Mouse (Mus musculus) neural tube, embryonic 12.5 days (tissue): ENCODE measurements around the gene Tlr9. TPM values are rescaled to one million over a fixed set of nuclear protein-coding genes. Genes with fewer than 3 reads are reported as not detected.
A peak's percentile ranks its signal among the peaks of the same experiment; 100 is the strongest.

Experiments used
- ATAC-seq: fragments of 200-750 bp; cut with Nextera tagmentation; 2 replicates; pipeline ENCODE4 v1.8.0; 2017; ENCODE audit warnings: low read depth, mild to moderate bottlenecking, moderate TSS enrichment, moderate library complexity; ENCODE audit not compliant: low FRiP score
- H3K27ac ChIP-seq: fragments of 300-500 bp; sonication (generic); 2 replicates; pipeline ENCODE4 v1.5.1; 2016
- H3K27me3 ChIP-seq: fragments of 300-500 bp; sonication (generic); replicated peaks from 2 replicates; pipeline ENCODE4 v1.6.1; 2016; ENCODE audit warnings: mild to moderate bottlenecking
- H3K36me3 ChIP-seq: fragments of 300-500 bp; sonication (generic); 2 replicates; pipeline ENCODE4 v1.6.1; 2016; ENCODE audit warnings: mild to moderate bottlenecking
- H3K4me1 ChIP-seq: fragments of 300-500 bp; sonication (generic); 2 replicates; pipeline ENCODE4 v1.6.1; 2016
- H3K4me2 ChIP-seq: fragments of 300-500 bp; sonication (generic); replicated peaks from 2 replicates; pipeline ENCODE4 v1.6.1; 2016; ENCODE audit warnings: mild to moderate bottlenecking
- H3K4me3 ChIP-seq: fragments of 300-500 bp; sonication (generic); 2 replicates; pipeline ENCODE4 v1.5.1; 2016
- H3K9ac ChIP-seq: fragments of 300-500 bp; sonication (generic); 2 replicates; pipeline ENCODE4 v1.6.1; 2016; ENCODE audit warnings: mild to moderate bottlenecking
- H3K9me3 ChIP-seq: fragments of 300-500 bp; sonication (generic); 2 replicates; pipeline ENCODE4 v1.6.1; 2016; ENCODE audit warnings: mild to moderate bottlenecking
- WGBS: fragments of 180-500 bp; shearing (Covaris S2); methylation state at CpG from one replicate; pipeline ENCODE4 v1.1.7; 2016; 5-methylcytosine and 5-hydroxymethylcytosine counted together
- polyA plus RNA-seq: library from polyadenylated mRNA; unstranded; fragments of >200 nt; fragmentation: Nextera tagmentation; extraction: Ambion mirVana; gene quantifications from 2 replicates; pipeline ENCODE4 v1.2.1, GENCODE M21; 2016

Tlr9 gene
- polyA plus RNA-seq, 1 experiment from 2014 or later = not detected

- Histone ChIP-seq H3K4me1 (peaks cover 17% of the 10 kb centered on the region), H3K9ac (no peak overlapping the region), H3K27me3 (no peaks in the 10 kb centered on the region), H3K36me3 (peaks cover 44% of the 10 kb centered on the region), H3K4me2 (no peak overlapping the region), H3K27ac (no peak overlapping the region), H3K4me3 (no peak overlapping the region), H3K9me3 (no peaks in the 10 kb centered on the region)
- 93% methylated on average over 8 of the region's 8 CpGs for WGBS
- ATAC-seq = no peak
Measured at GRCm38 (mm10) chr9:106193930-106194807, 28.2 kb upstream of the Tlr9 start.

DNA sequence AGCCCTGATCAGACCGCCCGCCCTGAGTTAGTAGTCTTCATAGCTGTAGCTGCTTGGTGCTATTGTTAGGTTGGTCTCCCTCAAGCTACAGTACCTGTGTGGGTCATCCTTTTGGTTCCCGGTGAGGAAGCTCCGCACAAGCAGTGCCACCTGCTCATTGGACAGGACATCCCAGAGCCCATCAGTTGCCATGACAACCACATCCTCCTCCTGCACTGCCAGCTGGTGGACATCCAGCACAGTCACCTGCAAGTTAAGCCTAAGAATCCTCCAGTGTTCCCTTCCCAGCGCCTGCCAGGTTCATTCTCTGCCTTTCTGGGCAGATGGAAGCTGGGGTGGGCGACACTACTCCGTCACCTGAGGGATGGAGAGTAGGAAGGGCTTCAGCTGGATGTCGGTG is 26.7 kb upstream of the Tlr9 start:
- 81% methylated on average over 8 of the region's 8 CpGs for WGBS
- H3K27ac ChIP-seq = no peak overlapping the region
- no peak overlapping the region for H3K4me3 ChIP-seq
- no peaks in the 10 kb centered on the region for H3K9me3 ChIP-seq
- no peaks in the 10 kb centered on the region for H3K27me3 ChIP-seq
- H3K36me3 ChIP-seq = peaks cover 29% of the 10 kb centered on the region
- H3K4me1 ChIP-seq = peaks cover 22% of the 10 kb centered on the region
- 0 out of 2 replicates have a peak overlapping the region, but pooled peaks have one; percentile 13 for H3K9ac ChIP-seq
- no peak for ATAC-seq
- H3K4me2 ChIP-seq = no peak overlapping the region

- Histone ChIP-seq H3K27ac (no peak overlapping the region), H3K9me3 (no peaks in the 10 kb centered on the region), H3K36me3 (peaks cover 16% of the 10 kb centered on the region), H3K4me2 (no peak overlapping the region), H3K9ac (no peak overlapping the region), H3K4me3 (no peak overlapping the region), H3K4me1 (peaks cover 22% of the 10 kb centered on the region), H3K27me3 (no peaks in the 10 kb centered on the region)
- 69% methylated on average over 3 of the region's 3 CpGs for WGBS
- ATAC-seq = no peak
Measured at GRCm38 (mm10) chr9:106197081-106197713, 25.2 kb upstream of the Tlr9 start.

- no peak overlapping the region for H3K4me3 ChIP-seq
- 89% methylated on average over 9 of the region's 9 CpGs for WGBS
- ATAC-seq = no peak
- no peak overlapping the region for H3K27ac ChIP-seq
- no peak overlapping the region for H3K9ac ChIP-seq
- H3K4me2 ChIP-seq = peak overlapping the region; percentile 82
- no peaks in the 10 kb centered on the region for H3K9me3 ChIP-seq
- peaks cover 12% of the 10 kb centered on the region; the same call in 1 of the 2 replicates for H3K36me3 ChIP-seq
- H3K4me1 ChIP-seq = peaks cover 22% of the 10 kb centered on the region
- no peaks in the 10 kb centered on the region for H3K27me3 ChIP-seq
Measured at GRCm38 (mm10) chr9:106197732-106198131, 24.7 kb upstream of the Tlr9 start.

- Histone ChIP-seq H3K4me1 (peaks cover 30% of the 10 kb centered on the region), H3K4me3 (peak overlapping the region; percentile 64), H3K9ac (peak overlapping the region; percentile 85), H3K36me3 (peaks cover 10% of the 10 kb centered on the region; the same call in 1 of the 2 replicates), H3K4me2 (peak overlapping the region; percentile 82), H3K9me3 (no peaks in the 10 kb centered on the region), H3K27me3 (no peaks in the 10 kb centered on the region), H3K27ac (no peak overlapping the region)
- under 1% methylated on average over 51 of the region's 51 CpGs for WGBS
- peak; percentile 46 for ATAC-seq
Measured at GRCm38 (mm10) chr9:106198962-106199458, 23.4 kb upstream of the Tlr9 start.

DNA sequence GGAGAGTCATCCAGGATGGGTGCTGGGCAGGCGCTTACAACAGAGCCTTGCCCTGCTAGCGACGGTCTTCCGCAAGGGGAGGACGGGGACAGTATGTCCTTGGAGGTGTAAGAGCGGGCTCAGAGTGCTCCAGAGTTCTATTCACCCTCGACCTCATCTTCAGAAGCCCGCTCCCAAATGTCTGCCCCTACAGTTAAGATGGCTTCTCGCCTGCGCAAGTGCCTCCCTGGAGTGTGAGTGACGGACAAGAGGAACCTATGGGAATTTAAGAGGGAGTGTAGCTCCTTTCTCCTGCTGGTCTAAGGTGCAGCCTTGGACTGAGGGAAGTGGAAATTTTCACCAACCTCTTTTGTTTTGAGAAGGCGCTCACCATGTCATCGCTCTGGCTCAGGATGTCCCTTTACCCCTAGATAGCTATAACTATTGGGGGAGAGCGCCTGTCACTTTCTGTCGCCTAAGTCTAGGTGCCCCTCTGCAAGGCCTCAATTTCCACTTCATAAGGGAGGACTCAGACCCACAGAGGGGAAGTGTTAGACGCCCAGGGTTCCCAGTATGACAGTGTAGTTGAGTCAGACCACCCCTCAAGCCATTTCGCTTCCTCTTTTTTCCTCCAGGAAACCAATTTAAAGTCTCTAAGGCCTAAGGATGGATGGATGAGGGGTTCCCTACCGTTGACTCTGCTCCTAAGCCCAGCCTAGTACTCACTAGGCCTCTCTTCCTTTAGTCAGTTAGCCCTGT is 22.7 kb upstream of the Tlr9 start, which contains the start of gene Ppm1m:
TSS of gene Ppm1m (minus strand) at position 212 of the 738 bp plus-strand sequence.
- H3K27ac ChIP-seq = no peak within 1 kb of the TSS
- peaks cover 5% of the 10 kb centered on the region; the same call in 1 of the 2 replicates for H3K36me3 ChIP-seq
- peak within 1 kb of the TSS; percentile 85 for H3K9ac ChIP-seq
- no peaks in the 10 kb centered on the region for H3K9me3 ChIP-seq
- ATAC-seq = peak; percentile 5; the same call in 1 of the 2 replicates
- H3K4me2 ChIP-seq = peak within 1 kb of the TSS; percentile 82
- no peaks in the 10 kb centered on the region for H3K27me3 ChIP-seq
- H3K4me1 ChIP-seq = peaks cover 37% of the 10 kb centered on the region
- peak within 1 kb of the TSS; percentile 64 for H3K4me3 ChIP-seq
- 48% methylated on average over 18 of the region's 18 CpGs for WGBS

DNA sequence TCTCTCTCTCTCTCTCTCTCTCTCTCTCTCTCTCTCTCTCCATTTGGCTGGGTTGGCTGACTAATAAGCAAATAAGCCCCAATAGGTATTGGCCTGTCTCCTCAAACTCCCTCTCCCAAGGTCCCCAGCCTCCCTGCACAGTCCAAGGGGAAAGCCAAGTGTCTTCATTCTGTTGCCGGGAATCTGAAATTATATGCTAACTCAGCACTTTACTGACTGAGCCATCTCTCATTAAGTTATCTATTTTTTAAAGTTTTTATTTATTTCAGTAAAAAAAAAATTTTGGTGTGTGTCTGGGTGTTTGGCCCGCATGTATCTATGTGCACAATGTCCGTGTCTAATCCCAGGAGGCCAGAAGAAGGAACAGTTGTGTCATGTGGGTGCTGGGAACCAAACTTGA is 20.5 kb upstream of the Tlr9 start:
- peaks cover 37% of the 10 kb centered on the region for H3K4me1 ChIP-seq
- no peaks in the 10 kb centered on the region for H3K27me3 ChIP-seq
- H3K4me2 ChIP-seq = peak overlapping the region; percentile 70
- no peak overlapping the region for H3K27ac ChIP-seq
- no peak overlapping the region for H3K4me3 ChIP-seq
- H3K9me3 ChIP-seq = no peaks in the 10 kb centered on the region
- no peaks in the 10 kb centered on the region for H3K36me3 ChIP-seq
- no peak for ATAC-seq
- H3K9ac ChIP-seq = no peak overlapping the region
- WGBS = 90% methylated on average over 3 of the region's 3 CpGs

DNA sequence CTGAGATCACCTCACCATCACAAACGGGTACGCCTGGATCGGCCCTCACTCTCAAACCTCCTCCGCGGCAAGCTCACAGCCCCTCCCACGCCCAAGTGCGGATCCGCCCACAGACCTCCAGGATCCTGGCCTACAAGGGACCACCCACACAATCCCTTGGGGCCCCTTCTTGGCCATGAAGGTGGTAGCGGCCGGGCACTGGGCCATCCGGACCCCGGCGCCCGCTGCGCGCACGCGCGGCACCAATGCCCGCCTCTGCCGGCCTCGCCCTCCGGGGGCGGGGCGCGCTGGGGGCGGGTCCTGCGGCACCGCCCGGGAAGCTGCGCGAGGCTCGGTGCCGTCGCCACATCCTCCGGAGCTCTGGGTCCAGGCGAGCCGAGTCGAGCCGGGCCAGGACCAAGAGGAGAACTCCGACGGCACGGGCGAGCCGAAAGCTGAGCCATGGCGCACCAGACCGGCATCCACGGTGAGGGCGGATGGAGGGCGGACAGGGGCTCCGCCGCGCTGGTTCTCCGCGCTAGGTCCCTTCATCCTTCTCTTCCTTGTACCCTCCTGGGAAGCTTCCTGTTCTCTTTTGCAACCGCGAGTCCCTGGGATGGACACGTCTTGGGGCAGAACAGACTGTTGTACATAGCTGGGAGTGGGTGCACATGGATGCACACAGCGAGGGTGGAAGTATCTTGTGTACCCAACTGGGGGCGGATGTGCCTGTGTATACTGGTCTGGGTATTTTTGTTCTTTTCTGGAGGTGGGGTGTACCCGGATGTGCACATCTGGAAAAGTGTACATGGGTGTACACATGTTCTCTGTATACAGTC is 19.4 kb upstream of the Tlr9 start, which contains the start of gene Twf2:
TSS of gene Twf2 (plus strand) at position 290 of the 818 bp plus-strand sequence.
- WGBS = 2% methylated on average over 61 of the region's 61 CpGs
- H3K4me1 ChIP-seq = peaks cover 36% of the 10 kb centered on the region

DNA sequence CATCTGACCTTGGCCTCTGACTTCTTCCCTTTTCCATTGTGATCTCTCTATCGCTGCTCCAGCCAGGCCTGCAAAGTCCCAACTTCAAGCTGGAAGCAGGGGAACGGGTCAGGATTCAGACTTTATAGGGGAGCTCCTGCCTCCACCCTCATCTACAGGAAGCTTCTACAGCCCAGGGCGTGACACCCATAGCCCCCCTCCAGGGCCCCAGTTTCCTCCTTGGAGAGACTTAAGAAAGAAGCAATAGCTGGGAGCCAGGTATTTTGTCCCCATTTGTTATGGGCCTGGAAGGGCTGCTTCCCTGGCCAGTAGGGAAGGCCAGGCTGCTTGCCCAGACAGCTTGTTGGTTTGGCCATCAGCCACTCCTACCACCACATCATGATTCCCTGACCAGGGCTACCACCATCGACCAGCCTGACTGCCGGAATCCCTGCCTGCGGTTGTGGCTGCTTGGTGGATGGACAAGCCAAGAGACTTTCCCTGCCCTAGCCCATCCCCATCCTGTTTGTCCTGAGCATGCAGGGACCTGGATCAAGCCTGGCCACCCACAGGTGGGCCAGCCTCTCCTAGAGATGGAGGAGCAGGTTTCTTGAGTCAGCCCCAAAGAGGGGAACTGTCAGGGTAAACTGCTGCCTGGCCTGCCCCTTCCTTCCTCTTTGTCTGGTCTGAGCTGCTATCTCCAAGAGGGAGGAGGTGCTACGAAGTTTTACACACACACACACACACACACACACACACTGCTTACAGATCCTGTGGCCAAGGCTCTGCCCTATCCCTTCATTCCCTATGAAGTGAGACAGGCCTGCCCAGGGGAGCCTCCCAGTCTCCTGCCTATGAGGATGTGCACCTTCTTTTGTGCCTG is 18.2 kb upstream of the Tlr9 start:
- WGBS = 77% methylated on average over 7 of the region's 7 CpGs
- no peaks in the 10 kb centered on the region for H3K9me3 ChIP-seq

More for the DNA sequence above, 19.4 kb upstream of the Tlr9 start, which contains the start of gene Twf2:
- no peaks in the 10 kb centered on the region for H3K9me3 ChIP-seq
- H3K27me3 ChIP-seq = no peaks in the 10 kb centered on the region
- no peaks in the 10 kb centered on the region for H3K36me3 ChIP-seq
- peak; percentile 80 for ATAC-seq
- H3K4me2 ChIP-seq = peak within 1 kb of the TSS; percentile 70
- peak within 1 kb of the TSS; percentile 10; the same call in 1 of the 2 replicates for H3K27ac ChIP-seq
- peak within 1 kb of the TSS; percentile 66 for H3K4me3 ChIP-seq
- H3K9ac ChIP-seq = peak within 1 kb of the TSS; percentile 76

DNA sequence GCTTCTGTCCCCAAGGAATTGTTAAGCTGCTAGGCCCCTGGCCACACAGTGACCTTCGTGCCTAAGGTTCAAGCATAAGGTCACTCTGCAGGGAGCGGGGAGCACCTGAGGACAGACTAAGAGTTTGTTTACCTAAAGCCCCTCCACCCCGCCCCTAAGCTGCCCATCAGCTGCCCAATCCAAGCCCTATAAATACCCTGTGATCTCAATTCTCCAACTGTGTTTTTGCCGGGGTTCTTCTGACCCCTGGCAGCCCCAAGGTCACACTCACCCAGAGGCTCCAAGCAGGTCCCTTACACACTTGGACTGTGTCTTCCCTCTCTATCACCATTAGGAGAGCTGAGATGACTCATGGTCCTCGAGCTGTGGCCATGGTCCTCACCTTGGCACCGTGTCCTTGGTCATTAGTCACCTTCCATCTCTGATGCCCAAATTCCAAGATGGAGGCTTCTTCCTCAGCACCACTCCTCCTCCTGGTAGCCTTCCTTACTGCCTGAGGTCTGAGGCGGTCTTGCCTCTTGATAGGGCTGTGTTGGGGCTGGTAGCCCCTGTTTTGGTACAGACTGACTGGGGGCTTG is 16.6 kb upstream of the Tlr9 start:
- Histone ChIP-seq H3K9me3 (no peaks in the 10 kb centered on the region), H3K27ac (no peak overlapping the region), H3K4me1 (peaks cover 21% of the 10 kb centered on the region), H3K36me3 (no peaks in the 10 kb centered on the region), H3K4me2 (no peak overlapping the region), H3K4me3 (no peak overlapping the region), H3K9ac (no peak overlapping the region), H3K27me3 (no peaks in the 10 kb centered on the region)
- WGBS = 83% methylated on average over 7 of the region's 7 CpGs
- ATAC-seq = no peak

More for the DNA sequence above, 18.2 kb upstream of the Tlr9 start:
- peak overlapping the region; percentile 66; the same call in 1 of the 2 replicates for H3K4me3 ChIP-seq
- no peak for ATAC-seq
- H3K36me3 ChIP-seq = no peaks in the 10 kb centered on the region
- H3K9ac ChIP-seq = peak overlapping the region; percentile 76
- H3K27me3 ChIP-seq = no peaks in the 10 kb centered on the region
- peak overlapping the region; percentile 10; the same call in 1 of the 2 replicates for H3K27ac ChIP-seq
- peak overlapping the region; percentile 70 for H3K4me2 ChIP-seq
- peaks cover 25% of the 10 kb centered on the region for H3K4me1 ChIP-seq
